Mouse (Mus musculus) erythroblast, embryonic 14.5 days (primary cell): ENCODE measurements around the gene Mettl7a1. TPM values are rescaled to one million over a fixed set of nuclear protein-coding genes. Genes with fewer than 3 reads are reported as not detected.
"Not testable (repeated sequence)": the region's sequence is repeated elsewhere in the genome, so short reads cannot be mapped to it uniquely, and the experiment has no call there.

Experiments used
- H3K27me3 ChIP-seq: 2 replicates; pipeline ENCODE4 v1.6.1; 2012; ENCODE audit warnings: inconsistent platforms; ENCODE audit not compliant: control insufficient read depth
- H3K36me3 ChIP-seq: 2 replicates; pipeline ENCODE4 v1.6.1; 2012; ENCODE audit warnings: mild to moderate bottlenecking, inconsistent platforms; ENCODE audit not compliant: control insufficient read depth
- H3K4me1 ChIP-seq: 2 replicates; pipeline ENCODE4 v1.6.1; 2012; ENCODE audit warnings: inconsistent platforms; ENCODE audit not compliant: control insufficient read depth
- H3K4me3 ChIP-seq: replicated peaks from 2 replicates; pipeline ENCODE3; 2012; ENCODE audit warnings: moderate library complexity, mild to moderate bottlenecking, inconsistent platforms
- H3K9me3 ChIP-seq: 2 replicates; pipeline ENCODE4 v1.6.1; 2012; ENCODE audit warnings: low read length, inconsistent platforms, mixed read lengths; ENCODE audit not compliant: control insufficient read depth
- GATA1 ChIP-seq: IDR thresholded peaks from 2 replicates; pipeline ENCODE4 v1.6.1; 2012; ENCODE audit warnings: low read length, inconsistent platforms, mixed read lengths
- TAL1 ChIP-seq: IDR thresholded peaks from 3 replicates; pipeline ENCODE4 v1.6.1; 2012; ENCODE audit warnings: low read length, inconsistent platforms, mixed read lengths
- polyA plus RNA-seq: library from polyadenylated mRNA; stranded (reverse); fragments of >175 nt; gene quantifications from 2 replicates; pipeline ENCODE4 v1.2.3, GENCODE M21; 2012

Gene Mettl7a1
- polyA plus RNA-seq, 1 experiment: 12.9 TPM

DNA sequence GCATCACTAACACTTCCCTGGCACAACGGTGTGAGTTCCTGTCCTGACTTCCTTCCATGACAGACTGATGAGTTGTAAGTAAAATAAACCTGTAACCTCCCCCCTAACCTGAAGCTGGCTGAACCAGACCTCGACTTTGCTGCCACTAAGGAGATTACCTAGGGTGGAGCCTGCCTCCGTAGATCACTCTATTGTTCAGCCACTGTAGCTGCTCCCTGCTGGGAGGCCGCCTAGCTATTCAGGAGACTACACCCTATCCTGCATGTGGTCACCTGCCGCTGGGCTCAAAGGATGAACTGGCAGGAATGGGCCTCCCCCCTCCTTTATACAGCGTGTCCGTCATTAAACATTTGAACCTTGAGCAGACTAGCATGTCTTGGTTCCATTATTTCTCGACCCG is 34.2 kb upstream of the Mettl7a1 start:
- H3K36me3 ChIP-seq: no peaks in the 10 kb centered on the region
- peaks cover 4% of the 10 kb centered on the region; the same call in 1 of the 2 replicates for H3K9me3 ChIP-seq
- no peak for TF ChIP-seq TAL1
- no peak for TF ChIP-seq GATA1

DNA sequence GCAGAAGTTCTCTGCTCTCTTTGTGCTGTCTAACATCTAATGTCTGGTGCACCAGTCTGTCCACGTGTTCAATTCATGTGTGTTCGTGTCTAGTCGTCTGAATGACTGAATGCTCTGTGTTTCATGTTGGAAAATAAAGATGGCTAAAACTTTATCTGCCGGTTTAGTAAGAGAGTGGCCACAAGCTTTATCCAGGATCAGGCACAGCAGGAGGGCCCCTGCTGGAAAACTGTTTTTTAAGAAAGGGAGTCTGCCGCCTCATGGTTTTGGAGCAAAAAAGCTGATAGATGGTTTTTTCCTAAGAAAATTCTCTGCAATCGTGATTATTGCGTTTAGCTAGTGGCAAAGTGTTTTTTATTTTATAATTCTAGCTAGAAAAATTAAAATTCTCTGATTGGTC is 33.3 kb upstream of the Mettl7a1 start:
- H3K9me3 ChIP-seq, H3K36me3 ChIP-seq, H3K27me3 ChIP-seq, H3K4me1 ChIP-seq, H3K4me3 ChIP-seq: not testable (repeated sequence)

More for the DNA sequence above, 34.2 kb upstream of the Mettl7a1 start:
- Histone ChIP-seq H3K27me3 (no peaks in the 10 kb centered on the region; the same call in 1 of the 2 replicates), H3K4me3 (no peak overlapping the region), H3K4me1 (no peaks in the 10 kb centered on the region)

DNA sequence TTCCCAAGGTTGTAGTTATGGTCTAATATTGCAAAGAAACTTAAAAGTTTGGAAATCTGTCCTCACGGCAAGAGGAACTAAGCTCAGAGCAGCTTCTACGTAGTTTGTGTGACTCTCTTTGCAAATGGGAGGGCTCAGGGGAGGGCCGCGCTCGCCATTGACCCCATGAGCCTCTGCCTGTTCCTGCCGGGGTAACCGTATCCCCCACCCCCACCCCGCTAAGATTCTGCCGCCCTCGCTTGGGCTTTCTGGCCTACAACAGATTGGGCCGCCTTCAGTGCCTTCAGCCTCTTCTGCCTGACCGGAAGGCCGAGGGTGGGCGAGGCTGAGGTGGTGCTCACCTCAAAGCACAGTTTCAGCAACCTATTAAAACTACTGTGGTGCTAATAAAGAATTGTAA is 32.5 kb upstream of the Mettl7a1 start:
- H3K27me3 ChIP-seq: no peaks in the 10 kb centered on the region; the same call in 1 of the 2 replicates
- H3K36me3 ChIP-seq: no peaks in the 10 kb centered on the region
- H3K9me3 ChIP-seq: peaks cover 4% of the 10 kb centered on the region; the same call in 1 of the 2 replicates
- no peak for TF ChIP-seq TAL1
- TF ChIP-seq GATA1: no peak
- H3K4me3 ChIP-seq: no peak overlapping the region
- H3K4me1 ChIP-seq: no peaks in the 10 kb centered on the region

DNA sequence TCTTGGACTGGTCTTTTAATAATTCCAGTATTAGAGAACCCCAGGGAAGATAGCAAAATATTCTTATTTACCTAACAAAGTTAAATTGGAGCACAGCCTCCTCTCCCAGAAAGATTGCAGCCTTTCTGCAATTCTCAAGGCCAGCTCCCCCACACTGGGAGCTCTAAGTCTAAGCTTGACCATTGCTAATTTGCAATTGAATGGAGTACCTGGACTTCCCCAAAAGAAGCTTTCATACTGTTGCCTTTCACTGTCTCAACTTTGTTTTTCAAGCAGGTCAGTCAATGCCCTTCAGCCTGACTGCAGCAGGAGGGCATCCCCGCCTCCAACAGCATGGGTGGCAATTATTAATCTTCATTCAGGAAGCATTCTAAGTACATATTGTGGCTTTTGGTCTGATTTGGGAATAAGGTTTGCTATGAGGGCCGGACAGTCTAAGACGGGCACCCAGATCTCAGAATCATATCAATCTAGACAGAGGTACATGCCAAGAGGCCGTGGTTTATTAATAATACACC is 30.1 kb upstream of the Mettl7a1 start:
- H3K4me3 ChIP-seq, H3K4me1 ChIP-seq, H3K36me3 ChIP-seq, H3K9me3 ChIP-seq, H3K27me3 ChIP-seq: not testable (repeated sequence)

GRCm38 (mm10) chr15:100274790-100275559 is 29.0 kb upstream of the Mettl7a1 start:
- no peaks in the 10 kb centered on the region for H3K4me1 ChIP-seq
- H3K9me3 ChIP-seq: peaks cover 4% of the 10 kb centered on the region; the same call in 1 of the 2 replicates
- H3K27me3 ChIP-seq: no peaks in the 10 kb centered on the region; the same call in 1 of the 2 replicates
- H3K4me3 ChIP-seq: no peak overlapping the region
- no peak for TF ChIP-seq GATA1
- TF ChIP-seq TAL1: no peak
- no peaks in the 10 kb centered on the region for H3K36me3 ChIP-seq

DNA sequence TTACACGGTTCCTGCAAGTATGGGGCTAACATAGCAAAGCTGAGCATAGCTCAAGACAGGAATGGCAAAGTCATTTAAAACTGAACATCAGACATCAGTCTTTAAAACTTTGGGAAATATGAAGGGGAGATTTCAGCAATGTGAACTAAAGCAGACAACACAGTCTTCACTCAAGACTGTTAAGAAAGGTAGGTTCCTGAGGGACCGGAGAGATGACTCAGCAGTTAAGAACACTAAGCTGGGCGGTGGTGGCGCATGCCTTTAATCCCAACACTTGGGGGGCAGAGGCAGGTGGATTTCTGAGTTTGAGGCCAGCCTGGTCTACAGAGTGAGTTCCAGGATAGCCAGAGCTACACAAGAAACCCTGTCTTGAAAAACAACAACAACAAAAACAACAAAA is 27.5 kb upstream of the Mettl7a1 start:
- H3K4me1 ChIP-seq: no peaks in the 10 kb centered on the region
- peaks cover 10% of the 10 kb centered on the region for H3K9me3 ChIP-seq
- H3K36me3 ChIP-seq: no peaks in the 10 kb centered on the region; the same call in 1 of the 2 replicates
- H3K4me3 ChIP-seq: no peak overlapping the region
- TF ChIP-seq TAL1 (no peak), GATA1 (no peak)
- no peaks in the 10 kb centered on the region; the same call in 1 of the 2 replicates for H3K27me3 ChIP-seq

DNA sequence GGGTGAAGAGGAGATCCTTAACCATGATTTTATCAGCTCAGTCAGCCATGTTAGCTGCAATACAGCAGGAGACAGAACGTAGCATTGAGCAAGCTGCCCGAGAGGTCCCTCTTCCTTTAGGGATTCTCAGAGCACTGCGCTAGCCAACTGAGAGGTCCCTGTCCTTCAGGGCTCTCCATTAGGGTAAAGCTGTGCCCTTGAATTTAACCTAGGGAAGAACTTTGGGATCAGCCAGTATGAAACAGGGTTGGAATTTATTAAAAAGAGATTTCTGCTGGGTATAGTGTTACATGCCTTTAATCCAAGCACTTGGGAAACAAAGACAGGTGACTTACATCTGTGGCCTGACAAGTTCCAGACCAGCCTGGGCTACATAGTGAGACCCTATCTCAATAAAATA is 26.4 kb upstream of the Mettl7a1 start:
- Histone ChIP-seq H3K36me3 (no peaks in the 10 kb centered on the region; the same call in 1 of the 2 replicates), H3K9me3 (peaks cover 10% of the 10 kb centered on the region), H3K27me3 (no peaks in the 10 kb centered on the region; the same call in 1 of the 2 replicates), H3K4me3 (no peak overlapping the region), H3K4me1 (no peaks in the 10 kb centered on the region)
- no peak for TF ChIP-seq TAL1
- TF ChIP-seq GATA1: no peak

DNA sequence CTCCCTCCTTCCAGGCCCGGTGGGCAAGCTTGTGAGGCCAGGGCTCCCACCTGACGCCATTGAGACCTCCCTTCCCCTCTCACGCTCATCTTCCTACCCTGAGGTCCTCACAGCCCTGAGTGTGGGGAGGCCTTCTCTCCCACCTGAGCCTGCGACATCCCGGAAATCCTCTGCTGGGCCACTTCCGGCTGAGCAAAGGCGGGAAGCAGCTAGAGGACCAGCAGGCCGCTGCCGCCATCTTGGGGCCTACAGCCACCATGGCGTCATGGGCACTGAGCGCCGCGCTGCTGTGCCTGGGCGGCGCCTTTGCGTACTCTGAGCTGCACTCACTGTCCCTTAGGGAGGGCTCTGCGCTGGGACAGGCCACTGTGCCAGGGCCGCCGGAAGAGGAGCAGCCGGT is 23.3 kb upstream of the Mettl7a1 start, which contains the start of gene Tmprss12:
Gene Tmprss12, plus strand, starts transcription at position 212 of the 400 bp plus-strand sequence.
- no peak for TF ChIP-seq TAL1
- no peak for TF ChIP-seq GATA1

GRCm38 (mm10) chr15:100288980-100289379 is 15.0 kb upstream of the Mettl7a1 start:
- TF ChIP-seq GATA1: no peak
- TF ChIP-seq TAL1: no peak
- Histone ChIP-seq H3K4me3 (no peak overlapping the region), H3K36me3 (no peaks in the 10 kb centered on the region), H3K27me3 (no peaks in the 10 kb centered on the region), H3K4me1 (no peaks in the 10 kb centered on the region), H3K9me3 (no peaks in the 10 kb centered on the region)

More for the DNA sequence above, 23.3 kb upstream of the Mettl7a1 start, which contains the start of gene Tmprss12:
- Histone ChIP-seq H3K4me1 (no peaks in the 10 kb centered on the region), H3K9me3 (peaks cover 9% of the 10 kb centered on the region), H3K27me3 (no peaks in the 10 kb centered on the region; the same call in 1 of the 2 replicates), H3K4me3 (no peak within 1 kb of the TSS), H3K36me3 (no peaks in the 10 kb centered on the region; the same call in 1 of the 2 replicates)

GRCm38 (mm10) chr15:100290858-100291257 is 13.1 kb upstream of the Mettl7a1 start:
- no peaks in the 10 kb centered on the region for H3K4me1 ChIP-seq
- no peaks in the 10 kb centered on the region for H3K36me3 ChIP-seq
- no peaks in the 10 kb centered on the region for H3K27me3 ChIP-seq
- H3K4me3 ChIP-seq: no peak overlapping the region
- TF ChIP-seq GATA1: no peak
- TF ChIP-seq TAL1: no peak
- H3K9me3 ChIP-seq: no peaks in the 10 kb centered on the region
